Mouse (Mus musculus) forebrain, embryonic 14.5 days (tissue): Measurements from ENCODE around the gene Pde4d. TPM values are rescaled to one million over a fixed set of nuclear protein-coding genes. Genes with fewer than 3 reads are reported as not detected.

ENCODE experiments used
- ATAC-seq: fragments of 200-750 bp; cut with Nextera tagmentation; 2 replicates; pipeline ENCODE4 v1.8.0; 2017; ENCODE audit warnings: mild to moderate bottlenecking, moderate library complexity
- DNase-seq: peaks from one replicate; pipeline ENCODE4 v3.0.0-alpha.2; 2015; ENCODE audit warnings: low spot score
- H3K27ac ChIP-seq: fragments of 300-500 bp; sonication (generic); 2 replicates; pipeline ENCODE4 v1.5.1; 2014; ENCODE audit warnings: low read depth, mild to moderate bottlenecking, control low read depth, low read length, moderate library complexity
- H3K27me3 ChIP-seq: fragments of 300-500 bp; sonication (generic); replicated peaks from 2 replicates; pipeline ENCODE4 v1.6.1; 2014; ENCODE audit warnings: low read length, control low read depth, mixed read lengths; ENCODE audit not compliant: control insufficient read depth, insufficient read depth
- H3K36me3 ChIP-seq: fragments of 300-500 bp; sonication (generic); 2 replicates; pipeline ENCODE4 v1.6.1; 2014; ENCODE audit warnings: low read length, control low read depth; ENCODE audit not compliant: control insufficient read depth, insufficient read depth
- H3K4me1 ChIP-seq: fragments of 300-500 bp; sonication (generic); 2 replicates; pipeline ENCODE4 v1.6.1; 2014; ENCODE audit warnings: antibody characterized with exemption, low read length, control low read depth; ENCODE audit not compliant: control insufficient read depth, insufficient read depth
- H3K4me2 ChIP-seq: fragments of 300-500 bp; sonication (generic); 2 replicates; pipeline ENCODE4 v1.6.1; 2014; ENCODE audit warnings: mild to moderate bottlenecking, control low read depth, low read length
- H3K4me3 ChIP-seq: fragments of 300-500 bp; sonication (generic); 2 replicates; pipeline ENCODE4 v1.5.1; 2014; ENCODE audit warnings: low read depth, low read length, control low read depth
- H3K9ac ChIP-seq: fragments of 300-500 bp; sonication (generic); 2 replicates; pipeline ENCODE4 v1.6.1; 2014; ENCODE audit warnings: mild to moderate bottlenecking, low read length, control low read depth, moderate library complexity
- H3K9me3 ChIP-seq: fragments of 300-500 bp; sonication (generic); replicated peaks from 2 replicates; pipeline ENCODE4 v1.6.1; 2016; ENCODE audit warnings: low read length, control low read depth, mixed read lengths; ENCODE audit not compliant: control insufficient read depth
- WGBS: fragments of 180-500 bp; shearing (Covaris S2); extraction: QIAGEN DNeasy Blood & Tissue Kit; methylation state at CpG from one replicate; pipeline ENCODE4 v1.1.7; 2014; 5-methylcytosine and 5-hydroxymethylcytosine counted together
- polyA plus RNA-seq: library from polyadenylated mRNA; unstranded; fragments of >200 nt; fragmentation: Nextera tagmentation; extraction: Ambion mirVana; gene quantifications from 2 replicates; pipeline ENCODE4 v1.2.1, GENCODE M21; 2014

Pde4d gene
- polyA plus RNA-seq, 1 experiment from 2014 or later, result 13.7 TPM

- WGBS, result 80% methylated on average over 3 of the region's 3 CpGs
- ATAC-seq (no peak), DNase-seq (no peak)
- H3K9me3 ChIP-seq, result no peaks in the 10 kb centered on the region
- H3K36me3 ChIP-seq, result no peaks in the 10 kb centered on the region
- no peaks in the 10 kb centered on the region for H3K4me1 ChIP-seq
- no peak overlapping the region for H3K4me3 ChIP-seq
- H3K4me2 ChIP-seq, result no peak overlapping the region
- H3K27ac ChIP-seq, result no peak overlapping the region
- no peaks in the 10 kb centered on the region for H3K27me3 ChIP-seq
- no peak overlapping the region for H3K9ac ChIP-seq
Measured at GRCm38 (mm10) chr13:109551836-109552235, 1102.1 kb downstream of the Pde4d start.

DNA sequence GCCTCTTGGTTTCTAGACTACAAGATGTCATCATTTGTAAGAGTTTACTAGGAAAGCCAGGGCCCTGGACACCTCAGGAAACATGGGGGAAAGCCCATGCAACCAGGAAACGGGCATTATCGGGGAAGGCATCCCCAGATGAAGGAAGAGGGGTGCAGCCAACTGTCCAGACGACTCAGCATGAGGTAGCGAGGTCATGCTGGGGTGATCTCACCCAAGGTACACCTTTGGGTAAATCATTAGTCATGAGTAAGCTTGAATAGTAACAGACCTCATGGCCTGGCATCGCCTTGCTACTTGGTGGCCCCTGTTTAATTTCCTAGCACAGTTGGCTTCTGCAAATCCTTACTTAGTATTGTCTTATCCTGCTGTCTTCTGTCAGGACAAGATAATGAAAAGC, 1105.8 kb downstream of the Pde4d start:
- DNase-seq (no peak), ATAC-seq (no peak)
- no peak overlapping the region for H3K4me2 ChIP-seq
- no peaks in the 10 kb centered on the region for H3K27me3 ChIP-seq
- no peak overlapping the region for H3K27ac ChIP-seq
- no peaks in the 10 kb centered on the region for H3K9me3 ChIP-seq
- H3K4me1 ChIP-seq, result 0 out of 2 replicates have a peak, but pooled peaks cover 3% of the 10 kb centered on the region
- H3K4me3 ChIP-seq, result no peak overlapping the region
- H3K36me3 ChIP-seq, result no peaks in the 10 kb centered on the region
- H3K9ac ChIP-seq, result no peak overlapping the region
- 86% methylated on average over 5 of the region's 5 CpGs for WGBS

DNA sequence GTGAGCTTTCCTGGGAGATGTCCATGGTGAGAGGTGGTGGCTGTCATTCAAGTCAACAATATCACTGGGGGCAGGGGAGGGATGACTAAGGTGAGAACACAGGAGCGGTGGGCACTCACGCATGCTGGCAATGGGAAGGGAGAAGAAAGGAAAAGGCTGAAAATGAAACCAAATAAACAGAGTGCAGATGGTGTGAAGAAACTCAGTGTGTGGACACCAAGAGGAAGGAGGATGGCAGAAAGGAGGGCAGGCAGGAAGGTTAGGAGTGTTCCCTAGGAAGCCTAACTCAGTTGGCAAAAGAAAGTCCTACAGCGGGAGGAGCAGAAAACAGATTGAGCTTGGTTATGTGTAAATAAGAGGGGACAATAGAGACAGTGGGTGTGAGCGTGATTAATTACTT, 1107.1 kb downstream of the Pde4d start:
- ATAC-seq, result no peak
- no peaks in the 10 kb centered on the region for H3K27me3 ChIP-seq
- H3K27ac ChIP-seq, result no peak overlapping the region
- H3K4me2 ChIP-seq, result no peak overlapping the region
- 81% methylated on average over 4 of the region's 4 CpGs for WGBS
- H3K9me3 ChIP-seq, result no peaks in the 10 kb centered on the region
- no peaks in the 10 kb centered on the region for H3K36me3 ChIP-seq
- no peak overlapping the region for H3K4me3 ChIP-seq
- H3K9ac ChIP-seq, result no peak overlapping the region
- DNase-seq, result no peak
- 0 out of 2 replicates have a peak, but pooled peaks cover 3% of the 10 kb centered on the region for H3K4me1 ChIP-seq

GRCm38 (mm10) chr13:109558341-109559257, 1108.9 kb downstream of the Pde4d start:
- H3K4me3 ChIP-seq, result no peak overlapping the region
- WGBS, result 62% methylated on average over 12 of the region's 12 CpGs
- 0 out of 2 replicates have a peak, but pooled peaks cover 3% of the 10 kb centered on the region for H3K4me1 ChIP-seq
- H3K4me2 ChIP-seq, result no peak overlapping the region
- H3K36me3 ChIP-seq, result no peaks in the 10 kb centered on the region
- no peak overlapping the region for H3K9ac ChIP-seq
- peak overlapping the region; percentile 58; the same call in 1 of the 2 replicates for H3K27ac ChIP-seq
- peak; percentile 91 for DNase-seq
- H3K27me3 ChIP-seq, result no peaks in the 10 kb centered on the region
- peak; percentile 94 for ATAC-seq
- no peaks in the 10 kb centered on the region for H3K9me3 ChIP-seq

GRCm38 (mm10) chr13:109560261-109560660, 1110.5 kb downstream of the Pde4d start:
- WGBS, result 88% methylated on average over 4 of the region's 4 CpGs
- Histone ChIP-seq H3K27me3 (no peaks in the 10 kb centered on the region), H3K4me3 (no peak overlapping the region), H3K9me3 (no peaks in the 10 kb centered on the region), H3K36me3 (no peaks in the 10 kb centered on the region), H3K4me2 (no peak overlapping the region), H3K27ac (no peak overlapping the region), H3K4me1 (0 out of 2 replicates have a peak, but pooled peaks cover 3% of the 10 kb centered on the region), H3K9ac (no peak overlapping the region)
- DNase-seq (no peak), ATAC-seq (no peak)

GRCm38 (mm10) chr13:109568638-109569468, 1119.1 kb downstream of the Pde4d start:
- 71% methylated on average over 20 of the region's 20 CpGs for WGBS
- Histone ChIP-seq H3K9ac (no peak overlapping the region), H3K4me3 (no peak overlapping the region), H3K36me3 (no peaks in the 10 kb centered on the region), H3K4me2 (no peak overlapping the region), H3K4me1 (no peaks in the 10 kb centered on the region), H3K9me3 (no peaks in the 10 kb centered on the region), H3K27me3 (no peaks in the 10 kb centered on the region), H3K27ac (peak overlapping the region; percentile 77)
- DNase-seq (peak; percentile 69), ATAC-seq (peak; percentile 75)

DNA sequence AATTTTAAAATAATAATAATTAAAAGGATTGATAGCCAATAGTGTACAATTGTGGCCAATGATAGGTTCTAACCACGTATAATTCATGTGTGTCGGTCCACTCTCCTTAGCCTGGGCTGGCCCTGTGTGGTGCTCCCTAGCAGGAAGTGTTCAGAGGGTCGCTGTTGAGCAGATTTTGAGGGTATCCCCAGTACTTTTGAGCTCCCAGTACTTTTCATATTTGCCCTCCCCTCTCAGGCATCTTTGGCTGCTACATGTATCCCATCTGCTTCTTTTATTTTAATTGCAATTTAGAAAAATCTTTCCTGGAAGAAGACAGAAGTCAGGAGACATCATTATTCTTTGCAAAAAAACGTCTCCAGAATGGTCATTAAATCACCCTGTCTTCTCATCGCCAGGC, 1119.7 kb downstream of the Pde4d start:
- H3K9ac ChIP-seq, result no peak overlapping the region
- H3K4me2 ChIP-seq, result no peak overlapping the region
- H3K4me1 ChIP-seq, result no peaks in the 10 kb centered on the region
- peak; percentile 57 for DNase-seq
- H3K36me3 ChIP-seq, result no peaks in the 10 kb centered on the region
- no peaks in the 10 kb centered on the region for H3K9me3 ChIP-seq
- ATAC-seq, result peak; percentile 54; the same call in 1 of the 2 replicates
- no peaks in the 10 kb centered on the region for H3K27me3 ChIP-seq
- H3K4me3 ChIP-seq, result no peak overlapping the region
- peak overlapping the region; percentile 77; the same call in 1 of the 2 replicates for H3K27ac ChIP-seq
- WGBS, result 65% methylated on average over 5 of the region's 5 CpGs

- H3K4me2 ChIP-seq, result no peak overlapping the region
- no peak overlapping the region for H3K9ac ChIP-seq
- no peaks in the 10 kb centered on the region for H3K36me3 ChIP-seq
- H3K4me3 ChIP-seq, result no peak overlapping the region
- peak; percentile 22 for DNase-seq
- no peaks in the 10 kb centered on the region for H3K27me3 ChIP-seq
- H3K27ac ChIP-seq, result no peak overlapping the region
- peak; percentile 46 for ATAC-seq
- peaks cover 8% of the 10 kb centered on the region; the same call in 1 of the 2 replicates for H3K4me1 ChIP-seq
- no peaks in the 10 kb centered on the region for H3K9me3 ChIP-seq
- WGBS, result 62% methylated on average over 1 of the region's 1 CpGs
Measured at GRCm38 (mm10) chr13:109576725-109577124, 1127.0 kb downstream of the Pde4d start.
